Mouse (Mus musculus): ENCODE measurements around the gene Mecom. TPM values are rescaled to one million over a fixed set of nuclear protein-coding genes. Genes with fewer than 3 reads are reported as not detected.
A peak's percentile ranks its signal among the peaks of the same experiment; 100 is the strongest.
"Not testable (repeated sequence)": the region's sequence is repeated elsewhere in the genome, so short reads cannot be mapped to it uniquely, and the experiment has no call there.

Mecom gene
- polyA plus RNA-seq, 1 experiment from 2014 or later, result 17.6 TPM

DNA sequence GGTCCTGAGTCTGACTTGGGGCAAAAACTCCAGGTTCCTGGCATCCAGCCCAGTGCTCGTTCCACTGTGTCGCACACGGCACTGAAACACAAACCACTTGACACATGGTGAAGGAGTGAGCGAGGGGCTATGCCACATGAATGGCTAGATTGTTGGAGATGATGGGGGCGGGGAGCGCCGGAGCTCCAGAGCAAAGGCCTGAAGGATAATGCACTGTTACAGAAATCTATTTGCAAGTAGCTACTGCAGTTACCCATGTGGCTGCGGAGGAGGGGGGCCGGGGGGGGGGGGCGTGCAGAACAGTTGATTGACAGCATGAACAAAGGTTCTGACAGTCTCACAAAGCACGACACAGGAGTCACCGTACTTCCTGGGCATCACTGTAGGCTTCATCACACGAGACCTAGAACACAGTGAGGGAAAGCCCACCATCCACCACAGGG, 320.9 kb downstream of the Mecom start:
- WGBS, result 64% methylated on average over 13 of the region's 13 CpGs
- H3K4me2 ChIP-seq (ENCODE audit: low read length), result no peak overlapping the region
- H3K4me1 ChIP-seq (replicated peaks; ENCODE audit: control insufficient read depth, insufficient read depth, low read length), result no peaks in the 10 kb centered on the region
- no peaks in the 10 kb centered on the region for H3K36me3 ChIP-seq (ENCODE audit: control insufficient read depth, insufficient read depth, low read length)
- peaks cover 11% of the 10 kb centered on the region; the same call in 1 of the 2 replicates for H3K27me3 ChIP-seq (replicated peaks; ENCODE audit: control insufficient read depth, insufficient read depth, low read length)
- H3K27ac ChIP-seq (ENCODE audit: low read depth), result no peak overlapping the region
- H3K9me3 ChIP-seq (ENCODE audit: control insufficient read depth, low read length), result no peaks in the 10 kb centered on the region
- H3K9ac ChIP-seq (ENCODE audit: low read length), result no peak overlapping the region
- H3K4me3 ChIP-seq (ENCODE audit: low read depth, low read length), result no peak overlapping the region
- DNase-seq (ENCODE audit: low spot score), result no peak
- ATAC-seq (replicated peaks; ENCODE audit: low FRiP score, low TSS enrichment, low read depth), result 0 out of 2 replicates have a peak, but pooled peaks have one; percentile 32

- not testable (repeated sequence) for H3K4me1 ChIP-seq (replicated peaks; ENCODE audit: control insufficient read depth, insufficient read depth, low read length); H3K9me3 ChIP-seq (ENCODE audit: control insufficient read depth, low read length); H3K4me3 ChIP-seq (ENCODE audit: low read depth, low read length); H3K27ac ChIP-seq (ENCODE audit: low read depth); H3K36me3 ChIP-seq (ENCODE audit: control insufficient read depth, insufficient read depth, low read length); H3K9ac ChIP-seq (ENCODE audit: low read length); H3K4me2 ChIP-seq (ENCODE audit: low read length); DNase-seq (ENCODE audit: low spot score); ATAC-seq (replicated peaks; ENCODE audit: low FRiP score, low TSS enrichment, low read depth)
- peaks cover 17% of the 10 kb centered on the region; the same call in 1 of the 2 replicates for H3K27me3 ChIP-seq (replicated peaks; ENCODE audit: control insufficient read depth, insufficient read depth, low read length)
- WGBS, result 83% methylated on average over 6 of the region's 6 CpGs
Observed at GRCm38 (mm10) chr3:30225200-30225599, 322.6 kb downstream of the Mecom start.

GRCm38 (mm10) chr3:30220701-30221412, 327.0 kb downstream of the Mecom start:
- Histone ChIP-seq H3K27ac (ENCODE audit: low read depth) (no peak overlapping the region), H3K9me3 (ENCODE audit: control insufficient read depth, low read length) (no peaks in the 10 kb centered on the region), H3K4me2 (ENCODE audit: low read length) (no peak overlapping the region), H3K27me3 (replicated peaks; ENCODE audit: control insufficient read depth, insufficient read depth, low read length) (peaks cover 42% of the 10 kb centered on the region), H3K4me3 (ENCODE audit: low read depth, low read length) (no peak overlapping the region), H3K36me3 (ENCODE audit: control insufficient read depth, insufficient read depth, low read length) (no peaks in the 10 kb centered on the region), H3K4me1 (replicated peaks; ENCODE audit: control insufficient read depth, insufficient read depth, low read length) (no peaks in the 10 kb centered on the region), H3K9ac (ENCODE audit: low read length) (no peak overlapping the region)
- ATAC-seq (replicated peaks; ENCODE audit: low FRiP score, low TSS enrichment, low read depth) (no peak), DNase-seq (ENCODE audit: low spot score) (no peak)
- 80% methylated on average over 19 of the region's 19 CpGs for WGBS

DNA sequence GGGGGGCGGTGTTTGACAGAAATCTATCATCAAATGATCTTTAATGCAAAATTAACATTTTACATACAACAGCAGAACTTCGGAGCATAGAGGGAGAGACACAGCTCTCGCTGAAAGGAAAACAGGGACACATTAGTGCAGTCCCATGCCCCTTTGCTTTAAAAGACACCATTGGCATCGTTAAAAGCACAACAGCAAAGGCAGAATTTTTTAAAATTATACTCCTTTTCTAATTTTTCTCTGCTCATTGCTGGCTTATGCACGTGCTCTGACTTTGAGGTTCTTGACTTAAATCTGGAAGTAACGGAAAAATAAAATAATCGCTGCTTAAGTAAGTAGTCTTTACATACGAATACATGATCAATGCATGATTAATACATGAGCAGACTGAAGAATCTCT, 327.9 kb downstream of the Mecom start:
- Histone ChIP-seq H3K36me3 (ENCODE audit: control insufficient read depth, insufficient read depth, low read length) (no peaks in the 10 kb centered on the region), H3K4me2 (ENCODE audit: low read length) (peak overlapping the region; percentile 40), H3K9me3 (ENCODE audit: control insufficient read depth, low read length) (no peaks in the 10 kb centered on the region), H3K27ac (ENCODE audit: low read depth) (no peak overlapping the region), H3K4me3 (ENCODE audit: low read depth, low read length) (no peak overlapping the region), H3K27me3 (replicated peaks; ENCODE audit: control insufficient read depth, insufficient read depth, low read length) (peaks cover 44% of the 10 kb centered on the region), H3K9ac (ENCODE audit: low read length) (no peak overlapping the region), H3K4me1 (replicated peaks; ENCODE audit: control insufficient read depth, insufficient read depth, low read length) (no peaks in the 10 kb centered on the region)
- ATAC-seq (replicated peaks; ENCODE audit: low FRiP score, low TSS enrichment, low read depth) (no peak), DNase-seq (ENCODE audit: low spot score) (no peak)
- 57% methylated on average over 8 of the region's 8 CpGs for WGBS

GRCm38 (mm10) chr3:30219190-30219884, 328.5 kb downstream of the Mecom start:
- WGBS, result 10% methylated on average over 21 of the region's 21 CpGs
- ATAC-seq (replicated peaks; ENCODE audit: low FRiP score, low TSS enrichment, low read depth), result no peak
- H3K9ac ChIP-seq (ENCODE audit: low read length), result no peak overlapping the region

DNA sequence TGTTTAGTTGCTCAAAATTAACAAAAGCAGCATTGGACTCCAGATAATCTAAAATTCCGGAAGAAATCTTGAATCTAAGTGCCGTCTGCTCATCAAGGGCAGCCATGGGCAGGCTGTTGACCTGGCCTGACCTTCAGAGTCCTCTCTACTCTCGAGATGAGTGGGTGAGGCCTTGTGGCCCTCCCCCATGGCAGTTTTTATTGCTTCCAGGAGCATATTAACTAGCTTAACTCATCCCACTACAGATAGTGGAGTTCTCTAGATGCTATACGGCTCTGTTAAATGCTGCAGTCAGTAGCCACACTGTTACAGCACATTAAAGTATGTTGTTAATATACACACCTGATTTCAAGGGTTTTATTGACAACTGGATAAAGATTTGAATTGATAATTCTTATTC, 333.2 kb downstream of the Mecom start:
- WGBS, result 38% methylated on average over 4 of the region's 4 CpGs
- Histone ChIP-seq H3K4me2 (ENCODE audit: low read length) (no peak overlapping the region), H3K36me3 (ENCODE audit: control insufficient read depth, insufficient read depth, low read length) (no peaks in the 10 kb centered on the region), H3K27me3 (replicated peaks; ENCODE audit: control insufficient read depth, insufficient read depth, low read length) (peaks cover 35% of the 10 kb centered on the region), H3K27ac (ENCODE audit: low read depth) (no peak overlapping the region), H3K9me3 (ENCODE audit: control insufficient read depth, low read length) (no peaks in the 10 kb centered on the region), H3K4me1 (replicated peaks; ENCODE audit: control insufficient read depth, insufficient read depth, low read length) (0 out of 2 replicates have a peak, but pooled peaks cover 6% of the 10 kb centered on the region), H3K9ac (ENCODE audit: low read length) (no peak overlapping the region), H3K4me3 (ENCODE audit: low read depth, low read length) (no peak overlapping the region)
- ATAC-seq (replicated peaks; ENCODE audit: low FRiP score, low TSS enrichment, low read depth) (no peak), DNase-seq (ENCODE audit: low spot score) (no peak)

More at GRCm38 (mm10) chr3:30219190-30219884, 328.5 kb downstream of the Mecom start:
- H3K36me3 ChIP-seq (ENCODE audit: control insufficient read depth, insufficient read depth, low read length), result no peaks in the 10 kb centered on the region
- H3K4me3 ChIP-seq (ENCODE audit: low read depth, low read length), result no peak overlapping the region
- H3K4me2 ChIP-seq (ENCODE audit: low read length), result peak overlapping the region; percentile 40
- peaks cover 49% of the 10 kb centered on the region for H3K27me3 ChIP-seq (replicated peaks; ENCODE audit: control insufficient read depth, insufficient read depth, low read length)
- no peaks in the 10 kb centered on the region for H3K4me1 ChIP-seq (replicated peaks; ENCODE audit: control insufficient read depth, insufficient read depth, low read length)
- H3K27ac ChIP-seq (ENCODE audit: low read depth), result no peak overlapping the region
- no peak for DNase-seq (ENCODE audit: low spot score)
- no peaks in the 10 kb centered on the region for H3K9me3 ChIP-seq (ENCODE audit: control insufficient read depth, low read length)

DNA sequence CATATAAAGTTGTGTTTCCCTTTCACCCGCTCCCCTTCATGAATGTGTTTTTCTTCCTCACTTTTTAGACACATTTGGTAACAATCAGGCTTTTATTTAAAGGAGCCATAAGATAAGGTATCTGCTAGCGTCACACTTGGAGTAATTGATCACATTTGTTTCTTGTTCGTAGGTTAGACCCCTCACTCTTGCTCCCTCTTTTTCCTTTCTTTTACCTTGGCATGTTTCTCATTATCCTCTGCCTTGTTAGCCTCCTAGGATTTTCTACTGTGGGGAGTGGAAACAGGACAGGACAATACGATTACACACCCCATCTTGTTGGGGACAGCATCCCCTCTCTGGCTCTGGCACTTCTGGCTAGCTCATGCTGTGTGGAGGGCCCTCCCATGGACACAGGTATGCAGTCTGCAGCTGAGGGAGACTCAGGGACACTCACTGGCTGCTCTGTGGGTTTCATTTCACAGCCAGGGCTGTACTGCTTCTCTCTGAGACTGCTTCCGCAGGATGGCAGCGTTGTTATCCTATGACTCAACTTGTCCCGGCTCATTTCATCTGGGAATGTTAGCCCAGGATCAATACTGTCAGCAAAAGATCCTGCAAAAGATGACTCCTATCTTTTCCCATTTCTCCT, 334.2 kb downstream of the Mecom start:
- no peak overlapping the region for H3K27ac ChIP-seq (ENCODE audit: low read depth)
- no peak for DNase-seq (ENCODE audit: low spot score)
- no peak for ATAC-seq (replicated peaks; ENCODE audit: low FRiP score, low TSS enrichment, low read depth)
- H3K4me2 ChIP-seq (ENCODE audit: low read length), result no peak overlapping the region
- H3K4me1 ChIP-seq (replicated peaks; ENCODE audit: control insufficient read depth, insufficient read depth, low read length), result 0 out of 2 replicates have a peak, but pooled peaks cover 6% of the 10 kb centered on the region
- peaks cover 28% of the 10 kb centered on the region for H3K27me3 ChIP-seq (replicated peaks; ENCODE audit: control insufficient read depth, insufficient read depth, low read length)
- WGBS, result 33% methylated on average over 7 of the region's 7 CpGs
- no peak overlapping the region for H3K9ac ChIP-seq (ENCODE audit: low read length)
- H3K36me3 ChIP-seq (ENCODE audit: control insufficient read depth, insufficient read depth, low read length), result no peaks in the 10 kb centered on the region
- no peak overlapping the region for H3K4me3 ChIP-seq (ENCODE audit: low read depth, low read length)
- no peaks in the 10 kb centered on the region for H3K9me3 ChIP-seq (ENCODE audit: control insufficient read depth, low read length)

- 38% methylated on average over 3 of the region's 3 CpGs for WGBS
- DNase-seq (ENCODE audit: low spot score) (no peak), ATAC-seq (replicated peaks; ENCODE audit: low FRiP score, low TSS enrichment, low read depth) (no peak)
- H3K9ac ChIP-seq (ENCODE audit: low read length), result no peak overlapping the region
- H3K27me3 ChIP-seq (replicated peaks; ENCODE audit: control insufficient read depth, insufficient read depth, low read length), result peaks cover 21% of the 10 kb centered on the region
- H3K9me3 ChIP-seq (ENCODE audit: control insufficient read depth, low read length), result no peaks in the 10 kb centered on the region
- H3K4me3 ChIP-seq (ENCODE audit: low read depth, low read length), result no peak overlapping the region
- no peak overlapping the region for H3K27ac ChIP-seq (ENCODE audit: low read depth)
- 0 out of 2 replicates have a peak, but pooled peaks cover 6% of the 10 kb centered on the region for H3K4me1 ChIP-seq (replicated peaks; ENCODE audit: control insufficient read depth, insufficient read depth, low read length)
- H3K36me3 ChIP-seq (ENCODE audit: control insufficient read depth, insufficient read depth, low read length), result no peaks in the 10 kb centered on the region
- H3K4me2 ChIP-seq (ENCODE audit: low read length), result no peak overlapping the region
Observed at GRCm38 (mm10) chr3:30212802-30213201, 335.0 kb downstream of the Mecom start.

Data from intestine, embryonic 14.5 days (tissue).